Mouse (Mus musculus) T-helper 17 cell (primary cell): ENCODE results near the gene Ggcx.
"Not testable (repeated sequence)": the region's sequence is repeated elsewhere in the genome, so short reads cannot be mapped to it uniquely, and the experiment has no call there.

Experiments
- in situ Hi-C, 2 experiments: fragments of 300-600 bp; cut with MboI, MseI; formaldehyde crosslinking; loops; 1 replicate in 1 of 2; 2 replicates in 1 of 2; pipeline ENCODE4 v1.15.1; 2025; ENCODE audit warnings: high pct_unique_total_duplicates in 2 of 2

The Ggcx gene

DNA sequence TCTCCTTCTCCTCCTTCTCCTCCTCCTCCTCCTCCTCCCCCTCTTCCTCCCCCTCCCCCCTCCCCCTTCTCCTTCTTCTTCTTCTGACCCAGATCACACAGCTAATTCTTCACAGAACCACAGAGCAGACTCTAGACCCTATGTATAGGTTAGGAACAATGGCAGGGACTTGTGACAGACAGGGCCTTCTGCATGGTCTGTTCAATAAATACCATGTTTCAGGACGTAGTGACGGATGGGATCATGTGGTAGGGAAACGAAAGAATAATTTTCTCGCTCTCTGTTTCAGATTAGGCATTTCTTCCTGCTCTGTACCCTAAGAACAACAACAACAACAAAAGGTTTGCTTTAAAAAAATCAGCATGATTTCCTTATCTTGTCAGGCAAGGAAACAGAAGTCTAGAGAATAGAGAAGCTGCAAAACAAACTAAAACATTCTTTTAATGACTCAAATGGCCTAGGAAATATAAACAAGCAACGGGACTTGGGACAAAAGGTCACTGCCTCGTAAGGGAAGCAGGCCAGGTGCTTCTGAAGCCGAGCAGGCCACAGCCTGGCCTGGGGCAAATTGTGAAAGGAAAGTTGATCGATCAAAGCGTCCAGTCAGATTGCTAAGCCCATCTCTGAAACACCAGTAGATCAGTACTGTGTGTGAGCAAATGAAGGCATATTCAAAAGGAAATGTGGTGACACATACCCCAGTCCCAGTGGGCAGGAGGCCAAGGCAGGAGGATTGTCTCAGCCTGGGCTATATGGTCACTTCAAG, 46.1 kb downstream of the Ggcx start:
- in situ Hi-C loops: no loop called here

DNA sequence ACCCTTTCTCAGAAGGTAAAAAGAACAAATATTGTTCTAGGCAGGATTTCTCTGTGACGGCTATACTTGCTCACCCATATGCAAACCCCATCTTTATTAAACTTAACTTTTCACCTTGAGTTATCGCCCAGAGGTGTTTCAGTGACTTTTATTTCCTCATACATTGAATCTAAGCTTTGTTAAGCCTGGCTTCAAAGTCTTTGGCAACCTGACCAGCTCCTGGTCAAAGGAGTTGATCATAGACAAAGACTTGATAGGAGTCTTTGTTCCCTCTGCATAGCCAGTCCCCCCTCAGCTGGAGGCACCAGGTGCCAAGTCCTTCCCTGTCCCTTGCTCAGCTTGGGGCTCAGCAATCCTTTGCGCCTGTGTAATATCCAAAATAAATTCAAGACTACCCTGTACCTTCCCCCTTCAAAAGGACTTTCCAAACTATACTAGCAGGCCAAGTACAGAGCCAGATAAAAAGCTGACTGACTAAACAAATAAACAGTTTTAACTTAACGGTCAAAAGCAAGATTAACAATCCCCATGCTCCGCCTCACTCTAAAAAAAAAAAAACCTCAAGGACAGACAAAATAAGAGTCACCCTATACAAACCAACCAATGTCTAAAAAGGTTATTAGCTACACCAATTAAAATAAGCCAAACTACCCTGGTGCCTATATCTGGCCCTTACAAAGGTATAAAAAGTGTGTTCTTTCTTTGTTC, 48.6 kb downstream of the Ggcx start:
- in situ Hi-C loops: not testable (repeated sequence)

DNA sequence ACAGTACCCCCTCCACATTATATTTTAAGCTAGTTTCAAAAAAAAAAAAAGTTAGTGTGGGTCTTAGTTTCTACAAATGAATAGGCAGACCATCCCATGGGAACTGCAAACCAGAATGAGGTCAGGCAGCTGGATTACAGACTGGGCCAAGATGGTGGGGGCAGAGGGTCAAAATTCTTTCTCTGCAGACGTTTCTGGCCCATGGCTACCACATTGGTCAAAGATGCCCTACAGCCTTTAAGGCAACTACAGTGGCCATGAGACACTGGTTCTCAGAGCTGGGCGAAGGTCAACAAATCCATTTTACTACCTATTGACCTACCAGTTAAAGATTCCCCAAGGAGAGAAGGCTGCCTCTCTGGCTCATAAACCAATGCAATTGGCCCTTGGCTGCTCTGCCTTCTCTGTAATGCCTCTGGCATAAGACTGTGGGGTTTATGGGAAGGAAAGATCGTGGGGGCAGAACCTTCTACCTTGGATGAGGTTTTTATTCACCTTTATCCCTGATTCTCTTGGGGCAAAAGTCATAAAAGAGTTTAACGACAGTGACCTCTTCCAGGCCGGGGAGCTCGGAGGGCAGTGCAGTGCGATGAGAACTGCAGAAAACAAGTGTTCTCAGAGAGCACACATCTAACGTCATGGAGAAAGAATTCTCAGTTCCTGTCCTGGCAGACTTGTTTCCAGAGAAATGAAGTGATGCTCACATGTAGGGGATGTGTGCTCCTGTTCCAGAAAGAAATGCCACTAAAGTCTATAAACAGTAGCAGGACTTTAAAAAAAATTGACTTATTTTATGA, 51.5 kb downstream of the Ggcx start:
- in situ Hi-C loops: no loop called here

DNA sequence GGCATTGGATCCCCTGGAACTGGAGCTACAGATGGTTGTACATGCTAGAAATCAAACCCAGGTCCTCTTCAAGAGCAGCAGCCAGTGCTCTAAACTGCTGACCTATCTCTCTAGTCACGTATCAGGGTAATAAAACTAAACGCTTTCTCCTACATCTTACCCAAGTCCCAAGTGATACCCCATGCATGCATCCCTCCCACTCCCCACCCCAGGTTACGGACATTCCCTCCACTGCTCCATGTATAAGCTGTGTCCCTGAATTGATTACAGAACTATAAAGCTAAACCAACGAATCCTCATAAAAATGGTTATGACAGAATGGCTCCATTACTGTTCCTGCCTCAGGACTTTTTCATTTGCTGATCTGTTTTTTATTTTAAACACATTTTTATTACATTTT, 52.1 kb downstream of the Ggcx start:
- in situ Hi-C loops: no loop called here

DNA sequence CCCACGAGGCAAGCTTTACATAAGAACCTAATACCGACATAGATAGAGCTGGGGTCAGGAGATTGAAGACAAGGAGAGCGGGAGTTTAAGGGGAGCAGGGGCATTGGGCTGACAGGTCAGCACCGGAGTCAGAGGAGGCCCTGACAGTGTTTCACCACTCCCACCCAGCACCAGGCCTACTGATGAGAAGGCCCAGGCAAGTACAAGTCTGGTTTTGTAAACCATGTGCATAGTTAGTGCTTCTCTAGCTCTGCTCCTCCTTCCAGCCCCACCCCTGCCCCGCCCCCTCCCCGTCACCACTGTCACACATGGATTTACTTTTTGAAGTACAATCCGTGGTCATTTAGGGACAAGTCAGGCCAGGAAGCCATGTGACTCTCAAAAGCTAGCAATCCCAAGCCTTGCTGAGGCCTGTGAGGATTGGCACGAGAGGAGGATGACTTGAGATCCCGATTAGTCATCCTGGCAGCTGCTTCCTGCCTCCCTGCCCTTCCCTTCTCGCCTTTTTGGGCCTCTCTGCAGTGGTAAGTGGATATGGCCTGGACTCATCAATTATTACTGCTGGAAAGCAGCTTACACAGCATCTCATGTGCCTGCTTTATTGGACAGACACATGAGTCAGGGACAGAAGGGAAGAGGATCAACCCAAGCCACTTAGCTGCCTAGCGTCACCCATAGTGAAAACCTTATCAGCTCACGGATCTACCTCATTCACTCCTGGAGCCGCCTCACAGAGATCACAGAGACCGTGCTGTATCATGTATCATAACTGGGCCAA, 59.3 kb downstream of the Ggcx start:
- in situ Hi-C loops: no loop called here

DNA sequence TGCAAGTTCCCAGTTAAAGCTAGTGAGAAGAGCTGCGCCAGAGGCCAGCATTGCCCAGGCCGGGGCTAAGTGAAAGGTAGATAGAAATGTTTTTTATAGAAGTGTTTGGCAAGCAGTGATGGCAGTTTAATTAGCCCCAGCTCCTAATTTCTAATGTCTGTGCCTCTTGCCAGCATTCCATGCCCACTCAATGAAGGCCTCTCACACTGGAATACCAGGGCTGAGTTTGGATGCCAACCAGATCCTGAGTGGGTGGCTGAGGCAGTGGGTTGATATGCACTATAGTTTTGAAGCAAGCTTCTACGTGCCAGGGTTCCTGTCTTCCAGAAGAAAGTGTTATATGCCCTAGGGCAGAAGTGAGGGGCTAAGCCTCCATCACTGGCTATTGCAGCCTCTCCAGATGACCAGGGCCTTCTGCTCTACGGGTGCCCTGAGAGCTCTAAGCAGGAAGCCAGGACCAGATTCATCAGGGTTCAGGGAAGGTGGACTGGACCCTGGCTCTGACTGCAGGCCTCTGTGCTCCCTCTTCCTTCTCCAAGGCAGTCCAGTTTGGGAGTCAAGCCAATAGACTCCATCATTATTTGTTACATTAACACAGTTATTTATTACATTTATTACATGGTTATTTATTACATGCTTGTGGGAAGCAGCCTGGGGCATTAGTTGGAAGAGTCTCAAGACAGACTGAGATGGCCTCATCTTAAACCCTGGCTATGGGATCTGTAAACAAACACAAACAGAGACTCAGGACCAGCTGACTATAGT, 61.3 kb downstream of the Ggcx start:
- in situ Hi-C loops: no loop called here

DNA sequence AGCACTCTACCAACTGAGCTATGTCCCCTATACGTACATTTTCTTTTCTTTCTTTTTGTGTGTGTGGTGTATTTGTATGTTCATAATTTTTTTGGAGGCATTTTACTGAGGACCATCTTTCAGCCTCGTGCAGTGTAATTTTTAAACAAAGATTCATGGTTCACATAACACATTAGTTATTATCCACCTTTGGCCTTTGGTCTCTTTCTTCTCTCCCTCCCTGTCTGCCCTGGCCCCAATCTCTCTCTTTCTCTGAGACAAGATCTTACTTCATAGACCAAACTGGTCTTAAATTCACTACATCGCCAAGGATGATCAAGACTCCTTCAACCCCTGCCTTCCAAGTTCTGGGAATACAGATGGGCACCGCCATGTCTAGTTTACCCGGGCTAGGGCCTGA, 62.7 kb downstream of the Ggcx start:
- in situ Hi-C loops: no loop called here

DNA sequence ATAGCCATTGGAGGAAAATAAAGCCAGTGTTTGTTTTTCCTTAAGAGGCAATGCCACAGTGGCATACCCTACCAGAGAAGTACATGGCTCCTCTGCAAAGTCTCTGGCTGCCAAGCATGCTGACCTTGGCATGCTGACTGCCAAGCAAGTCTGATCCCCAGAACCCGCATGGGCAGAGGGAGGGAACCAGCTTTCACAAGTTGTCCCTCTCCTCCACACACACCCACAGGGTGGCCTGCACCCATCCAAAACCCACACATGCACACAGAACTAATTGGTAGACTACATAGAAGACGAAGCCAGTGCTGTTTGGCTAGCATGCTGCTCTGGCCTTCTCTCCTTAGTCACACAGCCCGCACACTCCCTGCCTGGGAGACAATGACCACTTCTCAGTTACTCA, 63.5 kb downstream of the Ggcx start:
- in situ Hi-C loops: no loop called here

DNA sequence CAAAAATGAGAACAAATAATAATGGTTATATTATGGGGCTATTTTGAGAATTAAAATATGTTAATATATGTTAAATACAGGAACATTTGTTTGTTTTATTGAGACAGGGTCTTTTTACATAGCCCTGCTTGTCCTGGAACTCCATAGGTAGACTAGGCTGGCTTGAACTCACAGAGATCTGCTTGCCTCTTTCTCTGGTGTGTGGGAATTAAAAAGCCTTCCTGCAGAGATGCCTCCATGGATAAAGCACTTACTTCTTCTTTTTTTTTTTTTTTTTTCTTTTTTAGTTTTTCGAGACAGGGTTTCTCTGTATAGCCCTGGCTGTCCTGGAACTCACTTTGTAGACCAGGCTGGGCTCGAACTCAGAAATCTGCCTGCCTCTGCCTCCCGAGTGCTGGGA, 64.6 kb downstream of the Ggcx start:
- in situ Hi-C loops: not testable (repeated sequence)

DNA sequence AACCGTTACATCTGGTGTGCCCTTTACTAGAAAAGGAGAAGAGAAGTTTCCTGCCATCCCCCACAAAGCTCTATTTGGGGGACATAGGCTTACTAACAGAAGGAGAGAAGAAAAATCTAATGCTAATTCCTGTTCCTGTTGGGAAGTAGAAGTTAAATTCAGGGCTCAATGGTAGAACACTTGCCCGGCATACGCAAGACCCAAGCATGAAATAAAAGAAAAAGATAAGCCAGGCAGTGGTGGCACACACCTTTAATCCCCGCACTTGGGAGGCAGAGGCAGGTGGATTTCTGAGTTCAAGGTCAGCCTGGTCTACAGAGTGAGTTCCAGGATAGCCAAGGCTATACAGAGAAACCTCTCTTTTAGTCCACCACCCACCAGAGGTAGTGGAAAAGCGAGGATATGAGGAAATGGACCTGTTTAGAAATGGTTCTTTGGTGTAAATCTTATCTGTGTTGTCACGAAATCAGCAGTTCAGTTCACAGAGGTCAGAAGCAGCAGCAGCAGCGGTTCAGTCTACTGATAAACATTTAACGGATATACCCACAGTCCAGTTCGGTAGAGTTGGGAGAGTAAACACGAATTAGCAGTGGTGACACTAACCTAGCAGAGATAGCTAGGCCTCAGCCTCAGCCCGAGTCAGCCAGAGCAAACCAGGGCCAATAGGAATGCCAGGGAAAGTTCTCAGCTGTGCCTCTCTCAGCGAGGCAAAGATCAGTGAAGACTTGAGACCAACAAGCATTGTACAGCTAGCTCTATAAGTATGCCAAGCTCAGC, 65.7 kb downstream of the Ggcx start:
- in situ Hi-C loops: no loop called here

DNA sequence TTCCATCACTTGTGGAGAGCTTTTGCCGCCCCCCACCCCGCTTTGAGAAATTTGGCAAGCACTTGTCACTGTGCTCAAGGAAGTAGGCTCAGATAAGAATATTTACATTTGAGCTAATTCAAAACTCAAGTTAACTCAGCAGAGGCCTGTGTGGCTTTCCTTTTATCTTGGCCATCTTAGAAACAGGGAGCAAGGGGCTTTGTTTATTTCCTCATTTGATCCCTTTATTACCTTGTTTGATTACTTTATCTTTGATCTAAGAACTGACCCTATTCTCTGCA, 66.3 kb downstream of the Ggcx start:
- in situ Hi-C loops: no loop called here
